Mouse (Mus musculus): ENCODE measurements around the gene Epha3. TPM values are rescaled to one million over a fixed set of nuclear protein-coding genes. Genes with fewer than 3 reads are reported as not detected.

Gene Epha3
- polyA plus RNA-seq, 1 experiment from 2014 or later = 51.8 TPM

GRCm38 (mm10) chr16:63674426-63674825 is 189.5 kb downstream of the Epha3 start:
- Histone ChIP-seq H3K36me3 (replicated peaks) (no peaks in the 10 kb centered on the region), H3K9me3 (no peaks in the 10 kb centered on the region), H3K4me1 (peaks cover 17% of the 10 kb centered on the region), H3K27me3 (ENCODE audit: poor library complexity, severe bottlenecking) (no peaks in the 10 kb centered on the region), H3K4me3 (no peak overlapping the region), H3K27ac (no peak overlapping the region)
- DNase-seq (ENCODE audit: extremely low spot score, low spot score) = no peak
- 35% methylated on average over 1 of the region's 1 CpGs for WGBS

- Histone ChIP-seq H3K4me1 (peaks cover 17% of the 10 kb centered on the region), H3K27ac (no peak overlapping the region), H3K4me3 (no peak overlapping the region), H3K9me3 (no peaks in the 10 kb centered on the region), H3K27me3 (ENCODE audit: poor library complexity, severe bottlenecking) (no peaks in the 10 kb centered on the region), H3K36me3 (replicated peaks) (no peaks in the 10 kb centered on the region)
- DNase-seq (ENCODE audit: extremely low spot score, low spot score) = no peak
- 94% methylated on average over 9 of the region's 9 CpGs for WGBS
Observed at GRCm38 (mm10) chr16:63673236-63673840, 190.6 kb downstream of the Epha3 start.

- no peak for DNase-seq (ENCODE audit: extremely low spot score, low spot score)
- H3K4me1 ChIP-seq = peaks cover 3% of the 10 kb centered on the region; the same call in 1 of the 2 replicates
- H3K36me3 ChIP-seq (replicated peaks) = no peaks in the 10 kb centered on the region
- H3K27ac ChIP-seq = no peak overlapping the region
- H3K9me3 ChIP-seq = no peaks in the 10 kb centered on the region
- WGBS = 82% methylated on average over 3 of the region's 3 CpGs
- H3K4me3 ChIP-seq = no peak overlapping the region
- no peaks in the 10 kb centered on the region for H3K27me3 ChIP-seq (ENCODE audit: poor library complexity, severe bottlenecking)
Observed at GRCm38 (mm10) chr16:63665897-63666464, 198.0 kb downstream of the Epha3 start.

- H3K4me3 ChIP-seq = no peak overlapping the region
- WGBS = 53% methylated on average over 4 of the region's 4 CpGs
- peaks cover 17% of the 10 kb centered on the region for H3K4me1 ChIP-seq
- no peak for DNase-seq (ENCODE audit: extremely low spot score, low spot score)
- H3K27ac ChIP-seq = no peak overlapping the region
- H3K9me3 ChIP-seq = no peaks in the 10 kb centered on the region
- no peaks in the 10 kb centered on the region for H3K27me3 ChIP-seq (ENCODE audit: poor library complexity, severe bottlenecking)
- H3K36me3 ChIP-seq (replicated peaks) = no peaks in the 10 kb centered on the region
Observed at GRCm38 (mm10) chr16:63658302-63658974, 205.5 kb downstream of the Epha3 start.

- no peak for DNase-seq (ENCODE audit: extremely low spot score, low spot score)
- 69% methylated on average over 2 of the region's 2 CpGs for WGBS
Observed at GRCm38 (mm10) chr16:63657743-63658142, 206.2 kb downstream of the Epha3 start.

GRCm38 (mm10) chr16:63653393-63653918 is 210.5 kb downstream of the Epha3 start:
- Histone ChIP-seq H3K36me3 (replicated peaks) (0 out of 2 replicates have a peak, but pooled peaks cover 3% of the 10 kb centered on the region), H3K27ac (no peak overlapping the region), H3K4me3 (no peak overlapping the region), H3K4me1 (peaks cover 10% of the 10 kb centered on the region), H3K9me3 (no peaks in the 10 kb centered on the region), H3K27me3 (ENCODE audit: poor library complexity, severe bottlenecking) (no peaks in the 10 kb centered on the region)
- WGBS = 93% methylated on average over 5 of the region's 5 CpGs
- DNase-seq (ENCODE audit: extremely low spot score, low spot score) = no peak

More at GRCm38 (mm10) chr16:63657743-63658142, 206.2 kb downstream of the Epha3 start:
- H3K27me3 ChIP-seq (ENCODE audit: poor library complexity, severe bottlenecking) = no peaks in the 10 kb centered on the region
- H3K4me1 ChIP-seq = peaks cover 17% of the 10 kb centered on the region
- no peak overlapping the region for H3K27ac ChIP-seq
- no peak overlapping the region for H3K4me3 ChIP-seq
- H3K9me3 ChIP-seq = no peaks in the 10 kb centered on the region
- no peaks in the 10 kb centered on the region for H3K36me3 ChIP-seq (replicated peaks)

- no peak overlapping the region for H3K4me3 ChIP-seq
- WGBS = 90% methylated on average over 3 of the region's 3 CpGs
- 0 out of 2 replicates have a peak, but pooled peaks cover 3% of the 10 kb centered on the region for H3K36me3 ChIP-seq (replicated peaks)
- no peak for DNase-seq (ENCODE audit: extremely low spot score, low spot score)
- no peak overlapping the region for H3K27ac ChIP-seq
- H3K9me3 ChIP-seq = no peaks in the 10 kb centered on the region
- H3K27me3 ChIP-seq (ENCODE audit: poor library complexity, severe bottlenecking) = no peaks in the 10 kb centered on the region
- no peaks in the 10 kb centered on the region for H3K4me1 ChIP-seq
Observed at GRCm38 (mm10) chr16:63650760-63651159, 213.2 kb downstream of the Epha3 start.

- Histone ChIP-seq H3K27me3 (ENCODE audit: poor library complexity, severe bottlenecking) (no peaks in the 10 kb centered on the region), H3K4me1 (peaks cover 2% of the 10 kb centered on the region), H3K9me3 (no peaks in the 10 kb centered on the region), H3K4me3 (no peak overlapping the region), H3K36me3 (replicated peaks) (no peaks in the 10 kb centered on the region), H3K27ac (no peak overlapping the region)
- DNase-seq (ENCODE audit: extremely low spot score, low spot score) = no peak
Observed at GRCm38 (mm10) chr16:63646577-63646976, 217.4 kb downstream of the Epha3 start.

DNA sequence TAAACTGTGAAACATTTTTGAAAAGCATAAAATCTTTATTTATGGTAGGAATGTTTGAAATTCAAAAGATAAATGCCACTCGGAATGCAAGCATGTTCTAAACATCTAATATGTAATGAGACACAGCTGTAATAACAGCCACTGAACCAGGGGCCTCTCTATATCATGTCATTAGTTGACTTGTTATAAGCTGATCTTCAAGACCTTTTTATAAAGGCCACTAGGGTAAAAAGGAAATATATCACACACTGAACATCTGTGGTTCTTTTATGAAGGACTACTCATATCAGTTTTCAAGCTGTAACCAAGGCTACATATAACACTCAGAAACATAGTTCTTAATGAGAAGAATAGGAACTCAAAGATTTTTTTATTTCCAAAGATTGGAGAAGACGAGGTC is 221.3 kb downstream of the Epha3 start:
- Histone ChIP-seq H3K4me3 (no peak overlapping the region), H3K4me1 (peaks cover 16% of the 10 kb centered on the region), H3K36me3 (replicated peaks) (no peaks in the 10 kb centered on the region), H3K9me3 (no peaks in the 10 kb centered on the region), H3K27ac (no peak overlapping the region), H3K27me3 (ENCODE audit: poor library complexity, severe bottlenecking) (no peaks in the 10 kb centered on the region)
- WGBS = 65% methylated on average over 2 of the region's 2 CpGs
- DNase-seq (ENCODE audit: extremely low spot score, low spot score) = no peak

GRCm38 (mm10) chr16:63641603-63642002 is 222.4 kb downstream of the Epha3 start:
- peak overlapping the region; percentile 67 for H3K27ac ChIP-seq
- no peaks in the 10 kb centered on the region for H3K27me3 ChIP-seq (ENCODE audit: poor library complexity, severe bottlenecking)
- no peak for DNase-seq (ENCODE audit: extremely low spot score, low spot score)
- H3K4me3 ChIP-seq = no peak overlapping the region
- peaks cover 16% of the 10 kb centered on the region for H3K4me1 ChIP-seq
- H3K9me3 ChIP-seq = no peaks in the 10 kb centered on the region
- no peaks in the 10 kb centered on the region for H3K36me3 ChIP-seq (replicated peaks)
- WGBS = 57% methylated on average over 3 of the region's 3 CpGs

DNA sequence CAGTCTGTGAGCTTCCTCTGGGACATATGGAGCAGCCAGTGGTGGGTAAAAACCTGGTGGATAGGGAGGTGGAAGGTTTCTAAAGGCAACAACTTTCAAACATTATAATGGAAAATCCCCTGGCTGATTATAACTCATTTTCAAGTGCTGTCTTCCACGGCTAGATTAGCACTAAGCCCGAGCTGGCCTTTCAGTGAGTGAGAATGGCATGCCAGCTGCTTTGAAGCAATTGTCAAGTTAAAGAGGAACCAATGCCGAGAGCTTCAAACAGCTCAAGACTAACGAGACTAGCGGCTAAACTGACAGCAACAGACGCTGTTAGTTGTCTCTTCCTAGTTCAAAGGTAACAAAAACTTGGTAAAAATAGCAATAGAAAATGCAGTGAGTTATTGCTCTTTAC is 225.3 kb downstream of the Epha3 start:
- Histone ChIP-seq H3K36me3 (replicated peaks) (no peaks in the 10 kb centered on the region), H3K27ac (peak overlapping the region; percentile 20; the same call in 1 of the 2 replicates), H3K4me3 (no peak overlapping the region), H3K9me3 (no peaks in the 10 kb centered on the region), H3K27me3 (ENCODE audit: poor library complexity, severe bottlenecking) (no peaks in the 10 kb centered on the region), H3K4me1 (peaks cover 16% of the 10 kb centered on the region)
- WGBS = 22% methylated on average over 6 of the region's 6 CpGs
- no peak for DNase-seq (ENCODE audit: extremely low spot score, low spot score)

GRCm38 (mm10) chr16:63633748-63634166 is 230.2 kb downstream of the Epha3 start:
- Histone ChIP-seq H3K4me1 (peaks cover 6% of the 10 kb centered on the region), H3K36me3 (replicated peaks) (no peaks in the 10 kb centered on the region), H3K27me3 (ENCODE audit: poor library complexity, severe bottlenecking) (no peaks in the 10 kb centered on the region), H3K27ac (no peak overlapping the region), H3K4me3 (no peak overlapping the region), H3K9me3 (no peaks in the 10 kb centered on the region)
- DNase-seq (ENCODE audit: extremely low spot score, low spot score) = no peak
- WGBS = 92% methylated on average over 5 of the region's 5 CpGs

GRCm38 (mm10) chr16:63625229-63625628 is 238.7 kb downstream of the Epha3 start:
- H3K36me3 ChIP-seq (replicated peaks) = no peaks in the 10 kb centered on the region
- H3K27ac ChIP-seq = no peak overlapping the region
- no peaks in the 10 kb centered on the region for H3K27me3 ChIP-seq (ENCODE audit: poor library complexity, severe bottlenecking)
- H3K4me3 ChIP-seq = no peak overlapping the region
- DNase-seq (ENCODE audit: extremely low spot score, low spot score) = no peak
- H3K9me3 ChIP-seq = no peaks in the 10 kb centered on the region
- H3K4me1 ChIP-seq = peaks cover 9% of the 10 kb centered on the region

All from forebrain, embryonic 10.5 days (tissue).